Mouse (Mus musculus): Measurements from ENCODE around the gene Wfdc1.

The Wfdc1 gene

DNA sequence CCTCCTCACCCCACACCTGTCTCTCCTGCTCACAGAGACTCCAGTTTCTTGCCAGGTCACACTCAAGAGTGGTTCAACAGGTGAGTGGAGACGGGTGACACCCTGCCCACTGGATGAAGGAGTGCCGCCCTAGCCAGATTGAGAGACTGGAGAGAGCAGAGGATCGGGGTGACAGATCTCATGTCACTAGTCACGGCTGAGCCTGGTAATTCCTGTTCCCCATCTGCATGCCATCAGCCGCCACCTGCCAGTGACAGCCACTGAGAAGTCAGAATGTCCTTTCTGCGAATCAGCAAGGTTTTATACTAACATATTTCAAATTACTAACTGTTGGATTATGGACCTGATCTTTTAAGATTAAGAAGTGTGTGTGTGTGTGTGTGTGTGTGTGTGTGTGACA is 24.4 kb downstream of the Wfdc1 start:
- no peak for DNase-seq (ENCODE audit: low read depth, low spot score)

DNA sequence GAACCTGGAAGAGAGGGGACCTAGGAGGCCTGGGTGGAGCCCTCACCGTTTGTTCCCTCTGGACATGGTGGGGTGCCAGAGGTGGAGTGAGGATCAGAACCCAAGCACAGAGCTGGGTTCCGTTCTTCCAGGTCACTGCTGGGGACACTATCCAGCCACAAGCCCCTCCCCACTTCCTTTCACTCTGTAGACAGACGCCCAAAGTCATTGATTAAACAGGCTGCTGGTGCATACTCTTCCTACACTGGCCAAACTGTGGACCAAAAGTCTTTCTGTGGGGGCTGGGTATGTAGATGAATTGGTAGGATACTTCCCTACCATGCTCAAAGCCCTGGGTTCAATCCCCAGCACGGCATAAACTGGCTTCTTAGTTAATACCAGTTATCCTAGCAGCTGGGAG is 25.8 kb downstream of the Wfdc1 start:
- DNase-seq (ENCODE audit: low read depth, low spot score): no peak

DNA sequence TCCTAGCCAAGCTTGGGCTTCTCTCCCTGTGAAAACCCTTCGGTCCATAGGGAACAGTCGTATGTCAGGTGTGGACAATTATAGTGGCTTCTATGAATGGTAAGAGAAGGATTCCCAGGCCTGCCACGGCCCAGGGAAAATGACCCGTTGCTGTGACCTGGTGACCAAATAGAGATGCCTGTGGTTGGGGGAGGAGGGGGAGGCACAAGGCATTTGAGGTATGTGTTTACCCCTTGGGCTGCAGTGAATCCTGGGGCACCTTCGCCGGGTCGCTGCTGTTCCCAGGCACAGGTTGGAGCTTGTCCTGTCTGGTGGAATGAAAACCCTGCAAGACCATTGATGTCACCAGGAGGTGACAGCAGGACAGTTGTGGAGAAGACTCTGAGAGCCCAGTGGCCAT is 28.5 kb downstream of the Wfdc1 start:
- no peak for DNase-seq (ENCODE audit: low read depth, low spot score)

DNA sequence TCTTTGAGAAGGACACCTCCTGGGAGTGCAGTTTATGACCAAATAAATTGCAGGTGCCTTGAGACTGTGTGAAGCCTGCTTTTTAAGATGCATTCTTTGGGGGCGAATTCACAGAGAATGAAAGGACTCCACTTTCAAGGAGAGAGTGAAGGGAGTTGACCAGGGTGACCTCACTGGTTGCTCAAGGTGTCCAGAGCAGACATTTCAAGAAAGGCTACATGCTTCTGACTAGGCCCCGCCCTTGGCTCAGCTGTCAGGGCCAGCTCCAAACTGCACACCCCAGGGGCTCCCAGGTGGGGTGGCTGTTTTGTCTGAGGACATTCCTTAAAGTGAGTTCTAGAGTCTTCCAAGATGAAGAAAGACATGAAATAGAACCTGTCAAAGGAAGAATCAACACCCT is 31.0 kb downstream of the Wfdc1 start:
- DNase-seq (ENCODE audit: low read depth, low spot score): no peak

DNA sequence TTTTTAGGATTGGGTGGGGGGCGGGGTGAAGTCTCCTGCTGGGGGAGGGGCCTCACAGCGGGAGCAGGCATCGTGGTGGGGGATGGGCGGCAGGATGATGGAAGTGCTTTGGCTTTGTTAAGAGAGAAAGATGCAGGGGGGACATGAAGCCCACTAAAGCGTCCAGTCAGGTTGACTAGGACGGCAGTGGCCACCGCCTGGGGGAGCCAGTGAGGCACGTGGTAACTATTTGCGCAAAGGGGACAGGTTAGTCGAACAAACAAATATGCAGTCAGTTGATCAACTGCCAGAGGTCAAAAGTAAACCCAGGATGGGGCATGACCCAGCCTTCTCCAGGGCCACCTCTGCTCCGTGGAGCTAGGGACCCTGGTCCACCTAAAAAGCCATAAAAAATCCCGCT is 32.8 kb downstream of the Wfdc1 start:
- no peak for DNase-seq (ENCODE audit: low read depth, low spot score)

DNA sequence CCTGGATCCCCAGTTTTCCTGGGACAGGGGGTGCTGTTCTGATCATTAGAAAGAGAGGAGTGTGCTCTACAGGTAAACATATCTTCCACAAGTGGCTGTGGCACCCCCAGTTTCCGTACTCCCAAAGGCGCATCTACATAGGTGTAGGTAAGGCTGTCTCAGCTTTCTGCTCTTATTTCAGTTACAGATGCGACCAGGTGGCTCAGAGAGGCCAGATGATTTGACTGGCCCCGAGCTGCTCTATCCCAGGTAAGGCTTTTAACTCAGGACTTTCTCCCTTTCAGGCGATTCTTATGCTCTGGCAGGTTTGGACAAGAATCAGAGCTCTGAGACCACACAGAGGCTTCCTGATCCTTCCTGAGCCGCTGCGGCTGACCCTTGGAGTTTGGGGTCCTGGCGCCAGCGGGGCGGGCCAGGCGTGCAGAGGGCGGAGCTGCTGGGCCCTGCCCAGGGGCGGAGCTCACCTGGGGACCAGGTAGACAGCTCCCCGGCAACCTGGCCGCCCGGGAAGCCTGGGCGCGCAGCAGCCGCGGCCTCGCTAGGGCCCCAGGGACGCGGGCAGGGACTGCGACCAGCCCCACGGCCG is 33.5 kb downstream of the Wfdc1 start, which contains the start of gene Atp2c2:
TSS of gene Atp2c2 (plus strand) at position 461 of the 586 bp plus-strand sequence.
- no peak for DNase-seq (ENCODE audit: low read depth, low spot score)

DNA sequence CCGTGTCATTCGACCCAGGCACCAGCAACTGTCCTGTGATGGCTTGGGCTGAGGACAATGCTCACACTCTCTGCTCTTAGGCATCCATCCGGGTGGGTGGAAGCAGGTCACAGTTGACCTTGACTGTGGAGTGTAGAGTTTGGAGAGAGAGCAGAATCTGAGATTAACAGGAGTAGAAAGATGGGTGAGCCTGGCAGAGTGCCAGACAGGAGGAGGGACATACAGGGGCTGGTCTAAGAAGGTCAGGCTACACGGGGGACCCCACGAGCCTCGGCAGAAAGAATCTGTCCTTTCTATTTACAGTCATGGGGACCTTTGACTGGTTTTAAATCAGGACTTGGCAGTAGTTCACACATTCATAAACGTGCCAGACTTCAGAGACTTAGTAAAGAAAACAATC is 36.8 kb downstream of the Wfdc1 start:
- DNase-seq (ENCODE audit: low read depth, low spot score): no peak

DNA sequence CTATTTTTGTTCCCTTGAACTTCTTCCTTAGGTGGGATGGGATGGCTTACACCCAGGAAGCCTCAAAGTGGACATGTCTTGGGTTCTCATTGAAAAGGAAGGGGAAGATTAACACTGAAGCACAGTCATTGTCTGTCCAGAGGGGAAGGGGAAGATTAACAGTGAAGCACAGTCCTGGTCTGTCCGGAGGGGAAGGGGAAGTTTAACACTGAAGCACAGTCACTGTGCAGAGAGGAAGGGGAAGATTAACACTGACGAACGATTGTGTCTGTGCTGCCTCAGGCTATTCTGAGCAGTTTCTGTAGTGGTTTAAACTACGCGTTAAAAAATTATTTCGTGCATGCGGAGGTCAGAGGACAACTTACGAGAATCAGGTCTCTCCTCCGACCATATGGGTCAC is 41.0 kb downstream of the Wfdc1 start:
- DNase-seq (ENCODE audit: low read depth, low spot score): no peak

DNA sequence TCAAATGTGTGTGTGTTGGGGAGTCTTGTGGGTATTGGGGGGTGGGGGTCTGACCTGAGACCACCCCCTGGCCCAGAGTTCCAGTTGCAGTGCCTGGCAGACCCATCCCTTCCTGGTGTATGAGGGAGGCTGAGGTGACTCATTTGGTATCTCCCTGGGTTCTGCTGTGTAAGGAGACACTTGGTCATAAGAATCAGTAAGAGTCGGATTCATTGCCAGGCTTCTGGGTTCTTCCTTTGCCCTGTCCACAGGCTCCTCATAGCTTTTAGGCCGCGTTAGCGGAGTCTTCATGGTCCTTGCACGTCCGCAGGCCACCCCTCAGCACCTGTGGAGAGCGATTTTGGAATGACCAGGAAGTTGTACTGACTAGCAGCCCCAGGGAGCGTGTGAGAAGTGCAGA is 42.3 kb downstream of the Wfdc1 start:
- no peak for DNase-seq (ENCODE audit: low read depth, low spot score)

DNA sequence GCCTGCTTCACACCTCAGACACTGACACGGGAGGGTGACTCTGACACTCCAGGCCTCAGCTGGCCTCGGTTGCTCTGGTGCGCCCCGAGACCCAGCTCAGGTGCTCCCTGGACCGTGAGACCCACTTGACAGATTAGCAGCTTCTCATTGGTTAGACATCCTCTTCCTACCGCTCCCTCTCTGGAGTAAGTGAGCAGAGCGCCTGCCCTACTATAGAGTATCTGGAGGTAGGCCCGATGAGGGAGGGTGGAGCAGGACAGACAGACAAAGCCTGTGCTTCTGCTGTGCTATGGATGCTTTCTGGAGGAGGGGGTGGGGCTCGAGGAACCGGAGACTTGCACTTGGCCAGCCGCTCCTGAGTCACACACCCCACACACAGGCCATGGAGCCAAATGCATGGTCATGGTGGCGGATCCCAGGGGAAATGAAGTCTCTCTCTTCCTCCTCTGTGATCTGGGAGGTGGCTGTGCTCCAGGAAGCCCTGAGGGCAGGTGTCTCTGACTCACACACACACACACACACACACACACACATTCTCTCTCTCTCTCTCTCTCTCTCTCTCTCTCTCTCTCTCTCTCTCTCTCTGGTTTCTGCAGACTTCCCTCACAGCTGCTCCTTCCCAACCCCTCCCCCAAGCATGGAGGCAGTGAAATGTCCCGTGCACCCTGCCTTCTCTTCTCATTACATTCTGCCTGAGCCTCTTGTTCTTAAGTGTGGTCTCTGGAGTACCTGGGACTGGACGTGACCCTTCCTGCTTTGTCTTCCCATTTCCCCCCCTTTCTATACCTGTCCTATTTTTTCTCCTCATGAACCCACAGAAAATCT is 42.9 kb downstream of the Wfdc1 start:
- DNase-seq (ENCODE audit: low read depth, low spot score): peak; percentile 60

DNA sequence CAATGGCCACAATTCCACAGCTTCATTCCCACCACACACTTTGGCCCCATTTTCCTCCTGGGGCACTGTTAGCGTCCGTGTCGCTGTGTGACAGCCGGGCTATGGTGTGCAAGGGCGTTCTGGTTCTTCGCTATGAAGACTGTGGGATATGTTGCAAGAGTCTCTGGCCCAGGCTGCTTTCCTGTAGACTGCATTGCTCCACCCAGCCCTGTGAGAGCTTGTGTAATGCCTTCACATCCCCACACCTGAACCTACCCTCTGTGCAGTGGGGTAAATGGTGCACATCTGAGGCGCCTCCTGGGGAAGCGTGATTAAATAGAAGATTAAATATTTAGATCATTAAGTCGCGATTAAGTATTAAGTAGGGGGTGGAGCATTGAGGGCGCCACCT is 43.5 kb downstream of the Wfdc1 start:
- DNase-seq (ENCODE audit: low read depth, low spot score): no peak

DNA sequence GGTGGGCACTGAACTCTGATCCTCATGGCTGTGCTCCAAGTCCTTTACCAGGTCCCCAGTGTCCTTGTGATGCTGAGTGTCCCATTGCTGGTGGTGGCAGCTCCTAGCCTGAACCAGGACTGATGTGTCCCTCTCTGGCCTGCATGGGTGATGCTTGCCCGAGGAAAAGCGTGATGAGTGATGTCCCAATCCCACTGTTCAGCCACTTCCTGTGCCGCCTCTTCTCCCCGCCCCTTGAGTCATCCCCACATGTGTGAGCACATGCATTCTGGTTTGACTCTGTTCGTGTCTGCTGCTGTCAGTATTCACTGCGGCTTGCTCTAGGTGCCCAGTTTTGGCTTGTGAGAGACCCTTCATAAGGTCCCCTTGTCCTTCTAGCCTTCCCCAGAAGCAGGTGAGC is 46.1 kb downstream of the Wfdc1 start:
- DNase-seq (ENCODE audit: low read depth, low spot score): no peak

DNA sequence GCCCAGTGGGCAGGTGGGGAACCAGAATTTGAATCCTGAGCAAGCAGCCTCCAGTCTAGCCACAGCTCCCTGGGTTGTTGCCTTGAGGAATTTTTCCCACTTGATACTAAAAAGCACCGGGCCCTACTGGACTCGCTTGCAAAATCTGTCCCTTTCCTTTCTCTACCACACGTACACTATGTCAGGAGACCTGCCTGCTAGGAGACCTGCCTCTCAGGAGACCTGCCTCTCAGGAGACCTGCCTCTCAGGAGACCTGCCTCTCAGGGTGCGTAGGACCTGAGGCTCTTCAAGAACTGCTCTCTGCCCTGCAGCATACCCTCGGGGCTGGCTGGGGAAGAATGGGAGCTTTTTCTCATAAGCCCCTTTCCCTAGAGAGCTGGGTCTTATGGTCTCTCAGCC is 47.3 kb downstream of the Wfdc1 start:
- no peak for DNase-seq (ENCODE audit: low read depth, low spot score)

DNA sequence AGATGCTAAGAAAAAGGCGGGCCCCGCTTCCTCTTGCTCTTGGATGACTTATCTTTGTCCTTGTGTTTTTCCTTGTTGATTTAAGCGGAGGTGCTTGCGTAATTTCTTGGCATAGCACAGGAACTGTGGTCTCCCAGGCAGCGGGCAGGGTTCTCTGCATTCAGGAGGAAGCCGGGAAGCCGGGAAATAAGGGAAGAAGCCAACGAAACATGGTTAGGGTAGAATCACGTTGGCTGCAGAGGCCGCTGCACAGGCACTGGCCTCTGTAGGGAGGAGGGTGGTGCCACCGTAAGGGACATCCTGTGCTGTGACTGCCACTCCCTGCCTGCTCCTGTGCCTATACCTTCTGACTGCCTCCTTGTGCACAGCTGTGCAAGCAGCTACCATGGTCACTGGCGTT is 49.1 kb downstream of the Wfdc1 start:
- no peak for DNase-seq (ENCODE audit: low read depth, low spot score)

DNA sequence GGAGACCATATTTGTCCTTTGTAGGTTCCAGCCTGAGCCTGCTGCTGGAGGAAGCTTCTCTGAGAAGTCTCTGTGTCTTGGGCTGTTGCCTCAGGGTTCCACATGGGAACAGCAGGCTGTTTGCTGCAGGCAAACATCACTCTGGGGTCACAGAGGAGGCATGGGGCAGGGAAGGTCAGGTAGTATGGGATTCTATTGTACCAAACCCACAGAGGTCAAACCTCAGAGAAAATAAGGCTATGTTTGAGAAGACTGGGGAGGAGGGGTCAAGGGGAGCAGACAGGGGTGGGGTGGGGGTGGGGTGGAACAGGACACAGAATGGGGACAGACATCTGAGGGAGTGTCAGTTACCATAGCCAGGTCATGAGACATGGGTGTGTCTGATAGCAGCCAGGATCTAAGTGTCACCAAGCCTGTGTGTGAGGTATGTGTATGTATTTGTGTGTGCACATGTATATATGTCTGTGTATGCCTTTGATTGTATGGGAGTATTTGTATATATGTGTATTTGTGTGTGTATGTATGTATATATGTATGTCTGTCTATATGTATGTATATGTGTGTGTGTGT is 50.6 kb downstream of the Wfdc1 start:
- peak; percentile 52 for DNase-seq (ENCODE audit: low read depth, low spot score)

DNA sequence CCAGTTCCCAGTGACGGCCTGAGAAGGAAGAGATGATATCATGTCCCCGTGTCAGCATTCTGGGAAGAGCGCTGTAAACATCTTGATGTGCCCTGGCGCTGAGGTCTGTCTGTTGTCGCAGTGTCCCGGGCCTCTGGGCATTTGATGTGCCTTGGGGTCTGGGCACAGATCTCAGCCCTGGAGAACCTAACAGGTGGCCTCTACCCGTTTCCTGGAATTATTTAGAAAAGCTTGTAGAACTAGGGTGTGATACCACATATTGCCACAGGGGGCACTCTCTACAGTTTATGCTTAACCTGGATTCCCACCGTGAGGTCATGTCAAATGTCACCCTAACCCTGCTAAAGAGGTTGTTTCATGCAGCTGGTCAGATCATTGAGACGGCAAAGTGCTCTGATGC is 51.6 kb downstream of the Wfdc1 start:
- peak; percentile 75 for DNase-seq (ENCODE audit: low read depth, low spot score)

DNA sequence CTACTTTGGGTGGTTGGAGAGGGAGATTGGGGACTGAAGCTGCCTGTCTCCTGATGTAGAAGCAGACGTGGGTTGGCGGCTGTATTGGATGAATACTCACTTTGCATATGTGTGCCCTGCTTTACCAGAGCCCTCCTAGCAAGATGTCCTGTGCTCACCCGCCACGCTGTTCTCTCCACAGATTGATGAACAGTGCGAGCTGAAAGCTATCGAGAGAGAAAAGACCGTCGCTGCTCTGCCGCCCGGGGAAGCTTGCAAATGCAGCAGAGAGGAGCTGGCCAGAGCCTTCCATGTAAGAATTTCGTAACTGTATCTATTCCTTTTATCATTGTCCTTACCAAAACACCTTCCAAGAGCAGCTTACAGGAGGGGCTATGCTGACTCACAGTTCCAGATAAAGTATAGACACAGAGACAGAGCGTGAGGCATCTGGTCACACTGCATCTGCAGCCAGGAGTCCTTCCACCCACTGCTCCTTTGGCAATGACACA is 52.9 kb downstream of the Wfdc1 start:
- no peak for DNase-seq (ENCODE audit: low read depth, low spot score)

DNA sequence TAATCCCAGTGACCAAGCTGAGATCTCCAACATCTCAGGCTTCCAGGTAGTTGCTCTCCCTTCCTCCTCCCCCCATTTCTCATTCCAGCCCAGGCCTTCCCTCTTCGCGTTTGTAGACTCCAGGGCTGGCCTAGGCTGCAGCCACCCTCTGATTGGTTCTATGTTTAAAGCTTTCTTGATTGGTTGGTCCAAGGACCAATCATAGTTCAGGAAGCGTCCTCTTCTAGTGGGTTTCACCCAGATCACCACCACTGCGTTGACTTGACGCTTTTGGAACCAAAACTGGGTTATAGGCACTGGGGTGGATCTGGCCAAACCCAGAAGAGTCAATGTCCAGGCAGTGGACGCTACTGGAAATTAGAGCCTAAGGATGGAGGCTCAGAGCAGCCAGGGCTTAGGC is 56.2 kb downstream of the Wfdc1 start:
- no peak for DNase-seq (ENCODE audit: low read depth, low spot score)

DNA sequence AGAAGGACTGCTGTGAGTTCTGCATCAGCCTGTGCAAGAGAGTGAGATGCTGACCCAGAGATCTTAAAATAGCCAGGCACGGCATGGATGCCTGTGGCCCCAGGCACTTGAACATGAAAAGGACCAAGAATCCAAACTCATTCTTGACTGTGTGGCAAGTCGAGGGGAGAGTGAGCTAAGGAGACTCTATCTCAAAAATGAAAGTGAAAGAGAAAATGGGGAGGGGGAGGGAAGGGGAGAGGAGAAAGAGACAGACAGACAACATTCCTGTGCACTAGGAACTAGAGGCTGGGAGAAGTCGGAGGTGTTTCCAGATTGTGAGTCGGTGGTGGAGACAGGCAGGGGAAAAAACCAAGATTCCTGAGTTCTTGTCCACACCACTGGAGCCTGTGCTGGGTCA is 57.5 kb downstream of the Wfdc1 start:
- no peak for DNase-seq (ENCODE audit: low read depth, low spot score)

DNA sequence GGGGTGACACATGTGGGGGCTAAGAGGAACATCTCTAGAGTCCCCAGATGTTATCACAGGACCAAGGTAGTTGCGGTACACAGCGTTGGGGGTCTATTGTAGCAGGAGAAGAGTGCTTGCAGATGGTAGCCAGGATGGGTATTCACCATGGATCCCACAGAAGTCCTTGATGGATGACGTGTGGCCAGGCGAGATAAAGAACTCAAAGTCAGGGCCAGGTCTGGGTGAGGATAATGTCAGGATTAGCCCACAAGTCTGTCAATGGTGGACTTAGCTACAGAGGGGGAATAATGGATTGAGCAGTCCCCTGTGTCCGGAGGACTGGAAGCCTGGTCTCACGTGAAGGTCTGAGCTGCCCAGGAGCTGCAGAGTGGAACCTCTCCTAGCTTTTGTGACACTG is 58.4 kb downstream of the Wfdc1 start:
- no peak for DNase-seq (ENCODE audit: low read depth, low spot score)

DNA sequence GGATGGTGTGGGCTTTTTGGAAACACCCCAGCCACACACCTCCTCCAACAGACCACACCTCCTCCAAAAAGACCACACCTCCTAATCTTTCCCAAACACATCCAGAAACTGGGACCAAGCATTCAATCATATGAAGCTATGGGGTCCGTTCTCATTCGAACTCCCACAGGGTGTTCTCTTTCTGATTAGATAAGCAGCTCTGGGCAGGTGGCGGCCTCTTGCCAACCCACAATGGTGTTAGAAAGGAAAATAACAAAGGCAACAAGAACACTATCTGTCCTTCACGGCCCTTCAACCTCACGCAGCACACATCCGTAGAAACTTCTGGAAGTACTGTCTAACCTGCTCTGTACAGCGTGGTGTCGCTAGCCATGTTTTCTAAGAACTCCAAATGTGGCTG is 60.9 kb downstream of the Wfdc1 start:
- no peak for DNase-seq (ENCODE audit: low read depth, low spot score)

DNA sequence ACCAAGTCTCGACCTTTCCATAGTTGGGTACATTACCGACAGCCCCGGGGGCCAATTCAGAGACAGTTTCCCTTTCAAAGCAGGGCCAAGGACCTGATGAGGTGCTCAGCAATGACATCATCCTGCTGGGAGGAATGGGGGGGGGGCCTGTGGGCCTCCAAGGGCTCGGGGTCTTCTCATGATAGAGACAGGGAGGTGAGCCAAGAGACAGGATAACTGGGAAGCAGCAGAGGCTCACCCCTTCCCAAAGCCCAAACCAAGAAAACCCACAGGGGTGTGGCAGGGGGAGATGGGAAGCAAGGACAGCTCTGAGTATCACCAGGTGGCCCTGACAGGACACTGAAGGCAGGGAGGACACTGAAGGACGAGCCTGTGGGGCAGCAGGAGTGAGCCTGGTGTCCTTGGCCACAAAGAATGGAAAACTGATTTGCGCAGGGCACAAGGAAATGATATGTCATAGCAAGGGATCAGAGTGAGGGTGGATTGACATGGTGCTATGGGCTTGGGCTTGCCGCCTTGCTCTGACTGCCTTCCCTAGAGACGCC is 62.3 kb downstream of the Wfdc1 start:
- no peak for DNase-seq (ENCODE audit: low read depth, low spot score)

DNA sequence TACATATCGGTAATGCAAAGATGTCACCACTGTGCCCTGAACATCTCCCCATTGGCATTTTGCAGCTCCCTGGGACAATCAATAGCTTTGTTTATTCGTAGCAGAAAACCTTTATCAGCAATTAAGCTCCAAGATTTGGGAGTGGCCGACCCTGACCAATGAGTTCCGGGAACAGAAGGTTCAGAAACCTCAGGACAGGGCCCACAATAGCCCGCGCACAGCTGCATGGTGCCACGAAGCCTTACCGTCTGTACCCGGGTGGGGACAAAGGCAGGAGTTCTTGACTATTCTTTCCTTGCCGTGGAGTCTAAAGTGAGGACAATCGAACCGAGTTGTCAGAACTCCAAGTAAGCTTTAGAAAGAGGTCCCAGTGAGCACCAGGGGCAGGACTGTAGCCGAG is 65.9 kb downstream of the Wfdc1 start:
- no peak for DNase-seq (ENCODE audit: low read depth, low spot score)

Data from ZHBTc4 (cell line).